Mouse (Mus musculus) G1E (cell line): Measurements from ENCODE around the gene Lenep. TPM values are rescaled to one million over a fixed set of nuclear protein-coding genes. Genes with fewer than 3 reads are reported as not detected.

ENCODE experiments used
- ATAC-seq: 2 replicates; pipeline ENCODE4 v1.8.0; 2016; ENCODE audit warnings: mild to moderate bottlenecking; ENCODE audit not compliant: insufficient number of reproducible peaks, poor library complexity, low FRiP score, severe bottlenecking; ENCODE audit errors: extremely low read depth
- DNase-seq: peaks from one replicate; pipeline ENCODE4 v3.0.0; 2012; ENCODE audit warnings: low spot score
- H3K27me3 ChIP-seq: 2 replicates; pipeline ENCODE4 v1.6.1; 2012; ENCODE audit warnings: mild to moderate bottlenecking, low read length, inconsistent platforms; ENCODE audit not compliant: insufficient read depth
- H3K36me3 ChIP-seq: replicated peaks from 2 replicates; pipeline ENCODE3; 2012; ENCODE audit warnings: mild to moderate bottlenecking, inconsistent platforms
- H3K4me1 ChIP-seq: 2 replicates; pipeline ENCODE4 v1.6.1; 2012; ENCODE audit warnings: low read depth, low read length, inconsistent platforms, mixed read lengths; ENCODE audit not compliant: insufficient read depth
- H3K4me3 ChIP-seq: 2 replicates; pipeline ENCODE4 v1.5.1; 2012; ENCODE audit warnings: low read depth, mild to moderate bottlenecking, inconsistent platforms, low read length, moderate library complexity, mixed read lengths
- H3K9me3 ChIP-seq: replicated peaks from 2 replicates; pipeline ENCODE4 v1.6.1; 2012; ENCODE audit warnings: inconsistent platforms
- CTCF ChIP-seq: IDR thresholded peaks from 2 replicates; pipeline ENCODE4 v1.5.1; 2012; ENCODE audit warnings: low read depth, low read length, inconsistent platforms, mixed read lengths
- GATA1 ChIP-seq: IDR thresholded peaks from 2 replicates; pipeline ENCODE4 v1.6.1; 2012; ENCODE audit warnings: borderline replicate concordance, low read length, inconsistent platforms, mixed read lengths
- GATA2 ChIP-seq: IDR thresholded peaks from 2 replicates; pipeline ENCODE4 v1.6.1; 2012; ENCODE audit warnings: low read depth, low read length, inconsistent platforms, borderline replicate concordance
- POLR2AphosphoS5 ChIP-seq: IDR thresholded peaks from 2 replicates; pipeline ENCODE4 v1.6.1; 2012; ENCODE audit warnings: low read depth, low read length, inconsistent platforms; ENCODE audit not compliant: insufficient replicate concordance
- TAL1 ChIP-seq: conservative IDR thresholded peaks from 2 replicates; pipeline ENCODE4 v1.6.1; 2012; ENCODE audit warnings: low read depth, low read length, inconsistent platforms, mixed read lengths
- polyA plus RNA-seq: library from polyadenylated mRNA; stranded (reverse); fragments of >175 nt; gene quantifications from 2 replicates; pipeline ENCODE4 v1.2.3, GENCODE M21; 2012
- total RNA-seq, 2 experiments: library from RNA; stranded (forward) in 1 of 2; stranded (reverse) in 1 of 2; fragments of 200-1000 nt in 1 of 2; fragments of >200 nt in 1 of 2; fragmentation: Nextera tagmentation in 1 of 2; gene quantifications; 2 replicates each; pipeline ENCODE4 v1.2.3; 2014 to 2017

Lenep gene
- total and polyA plus RNA-seq, 3 experiments = 0.12 to 3.7 (median 0.98) TPM

DNA sequence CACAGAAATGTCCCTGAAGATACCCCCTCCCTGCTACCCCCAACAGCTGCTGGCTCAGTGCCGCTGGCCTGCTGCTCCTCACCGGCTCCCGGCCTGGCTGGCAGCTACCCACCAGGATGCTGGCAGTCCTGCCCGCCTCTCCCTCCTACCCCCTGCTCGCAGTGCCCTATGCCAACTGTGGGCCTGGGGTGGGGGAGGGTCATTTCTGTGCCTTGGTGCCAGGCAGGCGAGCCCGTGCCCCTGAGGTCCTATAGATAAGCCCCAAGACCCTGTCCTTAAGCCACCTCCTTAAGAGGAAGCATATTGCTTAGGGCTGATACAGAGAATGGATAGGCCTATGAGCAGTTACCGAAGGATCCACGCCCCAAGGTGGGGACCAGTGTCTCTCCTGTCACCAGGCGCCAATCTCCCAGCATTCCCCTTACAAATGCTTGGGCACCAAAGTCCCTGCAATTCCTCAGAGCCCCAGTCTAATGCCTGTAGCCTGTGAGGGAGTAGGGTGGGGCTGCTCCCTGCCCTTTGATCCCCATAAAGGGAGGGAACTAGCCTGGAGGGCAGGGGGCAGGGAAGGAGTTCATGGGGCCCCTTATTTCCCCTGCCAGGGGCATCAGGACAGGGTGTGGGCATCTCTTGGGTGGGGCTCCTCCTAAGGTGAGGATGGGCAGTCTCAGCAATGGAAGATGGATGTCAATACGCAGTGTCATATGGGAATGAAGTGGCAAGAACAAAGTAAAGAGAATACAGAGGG is 14.3 kb downstream of the Lenep start:
- no peak for DNase-seq
- Histone ChIP-seq H3K4me1 (peaks cover 95% of the 10 kb centered on the region), H3K4me3 (peak overlapping the region; percentile 64; the same call in 1 of the 2 replicates), H3K27me3 (no peaks in the 10 kb centered on the region), H3K36me3 (peaks cover 78% of the 10 kb centered on the region), H3K9me3 (no peaks in the 10 kb centered on the region)
- ATAC-seq = no peak
- TF ChIP-seq POLR2AphosphoS5 = no peak
- TF ChIP-seq CTCF = no peak
- TF ChIP-seq GATA1 = no peak
- TF ChIP-seq GATA2 = no peak
- TF ChIP-seq TAL1 = no peak

GRCm38 (mm10) chr3:89387632-89388031 is 15.0 kb downstream of the Lenep start:
- Histone ChIP-seq H3K4me1 (peaks cover 97% of the 10 kb centered on the region), H3K4me3 (peak overlapping the region; percentile 64; the same call in 1 of the 2 replicates), H3K36me3 (peaks cover 85% of the 10 kb centered on the region), H3K27me3 (no peaks in the 10 kb centered on the region), H3K9me3 (no peaks in the 10 kb centered on the region)
- ATAC-seq (no peak), DNase-seq (no peak)
- TF ChIP-seq CTCF = no peak

DNA sequence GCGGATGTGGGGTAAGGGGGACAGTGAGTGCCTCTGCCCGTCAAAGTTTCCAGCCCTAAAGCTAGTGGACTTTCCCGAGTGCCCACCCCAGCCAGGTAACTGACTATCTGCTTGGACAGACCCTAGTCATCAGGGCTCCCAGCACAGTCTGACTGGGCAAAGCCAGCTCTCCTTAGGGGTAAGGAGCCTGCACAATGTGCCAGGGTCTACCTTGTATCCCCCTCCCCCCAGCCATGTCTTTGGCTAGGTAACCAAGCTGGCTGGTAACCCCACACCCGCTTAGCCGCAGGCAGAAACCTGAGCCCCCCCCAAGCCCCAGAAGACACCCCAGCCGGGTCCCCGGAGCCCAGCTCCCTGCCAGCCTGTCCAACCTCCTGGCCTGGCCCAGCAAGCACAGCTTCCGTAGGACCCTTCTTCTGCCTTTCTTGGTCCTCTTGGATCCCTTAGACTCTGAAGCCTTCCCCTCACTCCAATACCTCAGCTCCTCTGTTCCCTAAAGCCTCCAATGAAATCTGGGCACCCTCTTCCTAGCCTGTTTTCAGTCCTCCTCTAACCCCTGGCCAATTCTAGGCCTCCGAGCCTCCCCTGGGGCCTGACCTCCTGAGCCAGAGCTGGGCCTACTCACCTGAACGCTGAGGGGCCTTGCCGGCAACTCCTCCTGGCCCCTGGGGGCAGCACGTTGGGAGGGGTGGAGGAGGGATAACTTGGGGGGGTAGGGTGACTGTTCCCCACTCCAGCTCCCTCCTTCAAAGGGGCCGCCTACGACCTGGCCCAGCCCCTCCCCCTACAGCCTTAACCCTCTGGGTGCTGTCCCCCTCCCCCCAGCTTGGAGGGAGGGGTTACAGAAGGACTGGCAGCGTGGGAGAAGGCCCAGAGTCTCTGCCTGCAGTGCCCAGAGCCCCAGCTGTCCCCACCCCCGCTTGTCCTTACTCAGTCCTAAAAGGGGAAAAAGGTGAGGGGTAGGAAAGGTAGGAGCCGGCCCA is 15.9 kb downstream of the Lenep start:
- H3K9me3 ChIP-seq = no peaks in the 10 kb centered on the region
- peaks cover 98% of the 10 kb centered on the region for H3K4me1 ChIP-seq
- H3K36me3 ChIP-seq = peaks cover 94% of the 10 kb centered on the region
- no peak for ATAC-seq
- no peaks in the 10 kb centered on the region for H3K27me3 ChIP-seq
- DNase-seq = no peak
- peak overlapping the region; percentile 64 for H3K4me3 ChIP-seq
- TF ChIP-seq POLR2AphosphoS5 (no peak), TAL1 (no peak), CTCF (no peak), GATA2 (no peak), GATA1 (no peak)

- Histone ChIP-seq H3K27me3 (no peaks in the 10 kb centered on the region), H3K4me1 (peaks cover 91% of the 10 kb centered on the region), H3K4me3 (peak overlapping the region; percentile 64; the same call in 1 of the 2 replicates), H3K36me3 (peaks cover 98% of the 10 kb centered on the region), H3K9me3 (no peaks in the 10 kb centered on the region)
- TF ChIP-seq GATA2 (no peak), GATA1 (no peak), TAL1 (no peak), CTCF (no peak), POLR2AphosphoS5 (no peak)
- DNase-seq = no peak
- ATAC-seq = peak; percentile 38; the same call in 1 of the 2 replicates
Measured at GRCm38 (mm10) chr3:89385451-89385850, 17.1 kb downstream of the Lenep start.

DNA sequence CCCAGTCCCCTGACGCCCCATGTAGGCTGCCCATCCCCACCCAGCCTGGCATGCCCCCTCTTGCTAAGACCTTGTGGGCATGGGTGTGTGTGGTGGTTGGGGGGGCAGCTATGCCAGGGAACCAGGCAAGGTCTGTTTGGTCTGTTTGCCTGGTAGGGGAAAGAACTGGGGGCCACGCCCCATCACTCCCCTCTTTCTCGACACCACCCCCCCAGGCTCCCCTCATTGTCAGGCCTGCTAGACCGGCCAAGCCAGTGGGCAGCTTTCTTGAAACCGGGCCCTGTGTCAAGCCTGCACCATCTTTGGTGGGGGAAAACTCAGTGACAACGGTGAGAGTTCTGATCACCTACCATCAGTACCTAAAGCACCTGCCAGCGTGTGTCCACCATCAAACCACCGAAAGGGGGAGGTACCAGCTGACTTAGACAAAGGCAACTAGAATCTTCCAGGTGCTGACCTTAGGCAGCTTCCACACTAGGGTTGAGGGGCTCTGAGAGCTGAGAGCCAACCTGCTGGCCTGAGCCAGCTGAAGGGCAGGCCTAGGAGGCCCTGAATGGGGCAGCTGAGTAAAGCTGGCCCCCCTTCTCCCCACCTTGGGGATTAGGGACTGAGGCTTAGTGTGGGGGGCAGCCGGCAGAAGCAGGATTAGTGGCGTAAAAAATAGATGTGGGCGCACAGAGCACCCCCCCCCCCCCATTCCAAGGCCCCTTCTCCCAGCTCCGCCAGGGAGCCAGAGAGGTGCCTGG is 18.1 kb downstream of the Lenep start:
- Histone ChIP-seq H3K4me3 (peak overlapping the region; percentile 64; the same call in 1 of the 2 replicates), H3K36me3 (peaks cover 98% of the 10 kb centered on the region), H3K4me1 (peaks cover 85% of the 10 kb centered on the region), H3K27me3 (no peaks in the 10 kb centered on the region), H3K9me3 (no peaks in the 10 kb centered on the region)
- DNase-seq (no peak), ATAC-seq (no peak)
- TF ChIP-seq CTCF (no peak), TAL1 (no peak)

GRCm38 (mm10) chr3:89383651-89384255 is 18.8 kb downstream of the Lenep start:
- ATAC-seq = no peak
- Histone ChIP-seq H3K9me3 (no peaks in the 10 kb centered on the region), H3K36me3 (peaks cover 100% of the 10 kb centered on the region), H3K4me1 (peaks cover 84% of the 10 kb centered on the region), H3K4me3 (no peak overlapping the region), H3K27me3 (no peaks in the 10 kb centered on the region)
- DNase-seq = no peak
- TF ChIP-seq CTCF = no peak
- TF ChIP-seq GATA2 = no peak
- TF ChIP-seq TAL1 = no peak
- no peak for TF ChIP-seq GATA1
- no peak for TF ChIP-seq POLR2AphosphoS5
